ENCODE assay signal across 8 mouse cellular contexts in the genomic region with DNA sequence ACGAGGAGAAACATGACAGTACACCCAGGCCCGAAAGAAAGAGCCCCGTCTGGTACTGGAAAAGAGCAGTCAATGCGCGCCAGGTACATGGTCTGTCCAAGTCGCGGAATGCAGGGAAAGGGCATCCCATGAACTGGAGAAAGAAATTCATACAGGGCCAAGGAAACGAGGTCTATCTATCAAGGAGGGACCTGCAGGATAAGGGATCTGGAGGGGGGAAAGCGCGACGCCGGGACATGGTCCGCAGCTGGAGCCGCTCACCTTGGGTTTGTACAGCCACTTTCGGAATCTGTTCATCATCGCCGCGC. TPM values are rescaled to one million over a fixed set of nuclear protein-coding genes. Genes with fewer than 3 reads are reported as not detected.
DNase-seq lines count a peak whose midpoint lies in the region; ATAC-seq and TF ChIP-seq lines count a peak whose summit lies in the region.

No protein-coding gene starts in this region.

- no peak for TF ChIP-seq CTCF in kidney, adult 2 months (conservative IDR thresholded peaks at IDR 0.05; ENCODE audit: insufficient read depth, insufficient read length, low read depth, low read length)

- no peaks in the 10 kb centered on the region for H3K36me3 ChIP-seq in kidney, adult 2 months (ENCODE audit: control insufficient read depth, insufficient read depth, low read length)
- H3K36me3 ChIP-seq in hindbrain, embryonic 12.5 days, result no peaks in the 10 kb centered on the region
- no peaks in the 10 kb centered on the region for H3K36me3 ChIP-seq in midbrain, embryonic 14.5 days (ENCODE audit: control insufficient read depth, insufficient read depth, low read length)

- H3K9ac ChIP-seq in hindbrain, embryonic 12.5 days, result peak overlapping the region; percentile 72
- peak overlapping the region; percentile 59 for H3K9ac ChIP-seq in midbrain, embryonic 14.5 days (replicated peaks; ENCODE audit: low read length)

- H3K27ac ChIP-seq in kidney, adult 2 months (ENCODE audit: insufficient read depth, low read depth, low read length), result no peak overlapping the region
- H3K27ac ChIP-seq in brown adipose tissue, adult 24 weeks (replicated peaks; ENCODE audit: low read depth, low read length), result no peak overlapping the region
- H3K27ac ChIP-seq in hindbrain, embryonic 12.5 days, result no peak overlapping the region
- H3K27ac ChIP-seq in midbrain, embryonic 14.5 days (replicated peaks; ENCODE audit: low read depth, low read length), result no peak overlapping the region

- under 1% methylated on average over 18 of the region's 18 CpGs for WGBS in kidney, adult 2 months
- under 1% methylated on average over 18 of the region's 18 CpGs for WGBS in hindbrain, embryonic 12.5 days
- WGBS in midbrain, embryonic 14.5 days, result 0% methylated on average over 18 of the region's 18 CpGs

- no peak for TF ChIP-seq POLR2A in kidney, adult 2 months (IDR thresholded peaks at IDR 0.05; ENCODE audit: low read depth, low read length)

- no peaks in the 10 kb centered on the region for H3K9me3 ChIP-seq in hindbrain, embryonic 12.5 days (replicated peaks)
- no peaks in the 10 kb centered on the region for H3K9me3 ChIP-seq in midbrain, embryonic 14.5 days (ENCODE audit: control insufficient read depth, low read length)

- peak overlapping the region; percentile 95 for H3K4me2 ChIP-seq in hindbrain, embryonic 12.5 days (replicated peaks)
- H3K4me2 ChIP-seq in midbrain, embryonic 14.5 days (ENCODE audit: low read length), result peak overlapping the region; percentile 87

- peaks cover 5% of the 10 kb centered on the region; the same call in 1 of the 2 replicates for H3K4me1 ChIP-seq in kidney, adult 2 months (ENCODE audit: control insufficient read depth, insufficient read depth, low read length)
- H3K4me1 ChIP-seq in brown adipose tissue, adult 24 weeks (ENCODE audit: control insufficient read depth, insufficient read depth, insufficient read length, low read length), result peaks cover 2% of the 10 kb centered on the region
- peaks cover 21% of the 10 kb centered on the region for H3K4me1 ChIP-seq in hindbrain, embryonic 12.5 days
- H3K4me1 ChIP-seq in midbrain, embryonic 14.5 days (ENCODE audit: control insufficient read depth, insufficient read depth, low read length), result peaks cover 9% of the 10 kb centered on the region

- ATAC-seq in hindbrain, embryonic 12.5 days (ENCODE audit: low FRiP score), result peak; percentile 24
- no peak for ATAC-seq in midbrain, embryonic 14.5 days (ENCODE audit: low FRiP score, low TSS enrichment)
- no peak for ATAC-seq in granulocyte monocyte progenitor cell, adult 5-6 weeks (replicated peaks; ENCODE audit: poor library complexity, severe bottlenecking)
- ATAC-seq in megakaryocyte-erythroid progenitor cell, adult 5-6 weeks (replicated peaks; ENCODE audit: low FRiP score, low TSS enrichment, poor library complexity, severe bottlenecking), result no peak

- peaks cover 4% of the 10 kb centered on the region; the same call in 1 of the 2 replicates for H3K27me3 ChIP-seq in kidney, adult 2 months (replicated peaks; ENCODE audit: control insufficient read depth, insufficient read depth, low read length)
- H3K27me3 ChIP-seq in hindbrain, embryonic 12.5 days, result peaks cover 61% of the 10 kb centered on the region
- peaks cover 22% of the 10 kb centered on the region; the same call in 1 of the 2 replicates for H3K27me3 ChIP-seq in midbrain, embryonic 14.5 days (ENCODE audit: control insufficient read depth, insufficient read depth, low read length)

- H3K4me3 ChIP-seq in kidney, adult 2 months (ENCODE audit: insufficient read depth, low read depth, low read length), result peak overlapping the region; percentile 29
- H3K4me3 ChIP-seq in brown adipose tissue, adult 24 weeks (ENCODE audit: insufficient read depth, low read depth, low read length), result peak overlapping the region; percentile 61
- H3K4me3 ChIP-seq in hindbrain, embryonic 12.5 days, result peak overlapping the region; percentile 80
- H3K4me3 ChIP-seq in midbrain, embryonic 14.5 days (replicated peaks; ENCODE audit: low read depth, low read length), result peak overlapping the region; percentile 67

- DNase-seq in kidney, adult 2 months, result no peak
- no peak for DNase-seq in kidney, postnatal 25 days
- no peak for DNase-seq in midbrain, embryonic 14.5 days
- no peak for DNase-seq in lung, postnatal 4 days

RNA-seq across cellular contexts. Expression of a gene that starts 0.5 kb away (rescaled TPM):
- polyA plus RNA-seq in kidney, adult 2 months (2012; rRNA removed), result 0.33 and 0.36 TPM in 2 replicates
- polyA plus RNA-seq in brown adipose tissue, adult 24 weeks (2012; ENCODE audit: insufficient read depth, insufficient read length, missing spikeins), result 1.2 TPM in 1 of 2 replicates, not detected in the other
- 2.9 and 4.1 TPM in 2 replicates for polyA plus RNA-seq in hindbrain, embryonic 12.5 days (2016; fragmentation: Nextera tagmentation; extraction: Ambion mirVana)
- polyA plus RNA-seq in midbrain, embryonic 14.5 days (2014; fragmentation: Nextera tagmentation; extraction: Ambion mirVana), result 2.8 and 3.2 TPM in 2 replicates
- total RNA-seq in granulocyte monocyte progenitor cell, adult 5-6 weeks (2014; fragmentation: Nextera tagmentation), result not detected in 2 replicates
- not detected in 2 replicates for total RNA-seq in granulocyte monocyte progenitor cell, adult 5-6 weeks (2017)
- total RNA-seq in megakaryocyte-erythroid progenitor cell, adult 5-6 weeks (2014; fragmentation: Nextera tagmentation), result not detected in 2 replicates
- total RNA-seq in megakaryocyte-erythroid progenitor cell, adult 5-6 weeks (2017), result not detected in 2 replicates

RNA-seq across cellular contexts. Expression of a gene that starts 0.6 kb away (rescaled TPM):
- 0.05 TPM in 1 of 2 replicates, not detected in the other for polyA plus RNA-seq in kidney, adult 2 months (2012; rRNA removed)
- not detected in 2 replicates for polyA plus RNA-seq in brown adipose tissue, adult 24 weeks (2012; ENCODE audit: insufficient read depth, insufficient read length, missing spikeins)
- 0.09 and 0.25 TPM in 2 replicates for polyA plus RNA-seq in hindbrain, embryonic 12.5 days (2016; fragmentation: Nextera tagmentation; extraction: Ambion mirVana)
- 0.09 TPM in 1 of 2 replicates, not detected in the other for polyA plus RNA-seq in midbrain, embryonic 14.5 days (2014; fragmentation: Nextera tagmentation; extraction: Ambion mirVana)
- not detected in 2 replicates for total RNA-seq in granulocyte monocyte progenitor cell, adult 5-6 weeks (2014; fragmentation: Nextera tagmentation)
- total RNA-seq in granulocyte monocyte progenitor cell, adult 5-6 weeks (2017), result not detected in 2 replicates
- not detected in 2 replicates for total RNA-seq in megakaryocyte-erythroid progenitor cell, adult 5-6 weeks (2014; fragmentation: Nextera tagmentation)
- not detected in 2 replicates for total RNA-seq in megakaryocyte-erythroid progenitor cell, adult 5-6 weeks (2017)

RNA-seq across cellular contexts. Expression of a gene that starts 48.3 kb away (rescaled TPM):
- 47.5 and 49.9 TPM in 2 replicates for polyA plus RNA-seq in kidney, adult 2 months (2012; rRNA removed)
- polyA plus RNA-seq in brown adipose tissue, adult 24 weeks (2012; ENCODE audit: insufficient read depth, insufficient read length, missing spikeins), result 53.1 and 58.1 TPM in 2 replicates
- polyA plus RNA-seq in hindbrain, embryonic 12.5 days (2016; fragmentation: Nextera tagmentation; extraction: Ambion mirVana), result 158 and 159 TPM in 2 replicates
- 110 and 152 TPM in 2 replicates for polyA plus RNA-seq in midbrain, embryonic 14.5 days (2014; fragmentation: Nextera tagmentation; extraction: Ambion mirVana)
- 110 and 114 TPM in 2 replicates for total RNA-seq in granulocyte monocyte progenitor cell, adult 5-6 weeks (2014; fragmentation: Nextera tagmentation)
- 117 and 146 TPM in 2 replicates for total RNA-seq in granulocyte monocyte progenitor cell, adult 5-6 weeks (2017)
- 116 and 123 TPM in 2 replicates for total RNA-seq in megakaryocyte-erythroid progenitor cell, adult 5-6 weeks (2014; fragmentation: Nextera tagmentation)
- total RNA-seq in megakaryocyte-erythroid progenitor cell, adult 5-6 weeks (2017), result 112 and 149 TPM in 2 replicates

Comparison
In these comparisons a context has a peak if more than half of its experiments do, and no peak if none do; other contexts are left out.
1. H3K4me3 ChIP-seq: peak in every context shown above with its lines; median percentile 80 in hindbrain, embryonic 12.5 days; 67 in midbrain, embryonic 14.5 days; 61 in brown adipose tissue, adult 24 weeks; 29 in kidney, adult 2 months.